Mouse (Mus musculus) neural tube, embryonic 11.5 days (tissue): ENCODE data around the gene 4930558C23Rik. TPM values are rescaled to one million over a fixed set of nuclear protein-coding genes. Genes with fewer than 3 reads are reported as not detected.
"Not testable (repeated sequence)": the region's sequence is repeated elsewhere in the genome, so short reads cannot be mapped to it uniquely, and the experiment has no call there.

Source experiments
- ATAC-seq: fragments of 200-750 bp; cut with Nextera tagmentation; 2 replicates; pipeline ENCODE4 v1.8.0; 2017; ENCODE audit warnings: moderate number of reproducible peaks, mild to moderate bottlenecking, moderate TSS enrichment, moderate library complexity; ENCODE audit not compliant: insufficient read depth, low FRiP score, low TSS enrichment
- DNase-seq: peaks from one replicate; pipeline ENCODE4 v3.0.0-alpha.2; 2015; ENCODE audit warnings: low spot score
- H3K27ac ChIP-seq: fragments of 300-500 bp; sonication (generic); 2 replicates; pipeline ENCODE4 v1.5.1; 2014; ENCODE audit warnings: low read depth, mild to moderate bottlenecking, low read length
- H3K27me3 ChIP-seq: fragments of 300-500 bp; sonication (generic); 2 replicates; pipeline ENCODE4 v1.6.1; 2014; ENCODE audit warnings: mild to moderate bottlenecking, low read length, mixed read lengths; ENCODE audit not compliant: control insufficient read depth, insufficient read depth
- H3K36me3 ChIP-seq: fragments of 300-500 bp; sonication (generic); 2 replicates; pipeline ENCODE4 v1.6.1; 2014; ENCODE audit warnings: mild to moderate bottlenecking, low read length, moderate library complexity, mixed read lengths; ENCODE audit not compliant: control insufficient read depth, insufficient read depth
- H3K4me1 ChIP-seq: fragments of 300-500 bp; sonication (generic); 2 replicates; pipeline ENCODE4 v1.6.1; 2014; ENCODE audit warnings: low read length, mixed read lengths; ENCODE audit not compliant: control insufficient read depth, insufficient read depth
- H3K4me2 ChIP-seq: fragments of 300-500 bp; sonication (generic); 2 replicates; pipeline ENCODE4 v1.6.1; 2014; ENCODE audit warnings: low read depth, mild to moderate bottlenecking, moderate library complexity
- H3K4me3 ChIP-seq: fragments of 300-500 bp; sonication (generic); 2 replicates; pipeline ENCODE4 v1.5.1; 2014; ENCODE audit warnings: low read depth, low read length
- H3K9ac ChIP-seq: fragments of 300-500 bp; sonication (generic); 2 replicates; pipeline ENCODE4 v1.6.1; 2014; ENCODE audit warnings: mild to moderate bottlenecking, low read length
- H3K9me3 ChIP-seq: fragments of 300-500 bp; sonication (generic); 2 replicates; pipeline ENCODE4 v1.6.1; 2016; ENCODE audit warnings: low read length; ENCODE audit not compliant: control insufficient read depth
- WGBS: fragments of 180-500 bp; shearing (Covaris S2); extraction: QIAGEN DNeasy Blood & Tissue Kit; methylation state at CpG from one replicate; pipeline ENCODE4 v1.1.7; 2014; 5-methylcytosine and 5-hydroxymethylcytosine counted together
- polyA plus RNA-seq: library from polyadenylated mRNA; unstranded; fragments of >200 nt; fragmentation: Nextera tagmentation; extraction: Ambion mirVana; gene quantifications from 2 replicates; pipeline ENCODE4 v1.2.1, GENCODE M21; 2014

The 4930558C23Rik gene
- polyA plus RNA-seq, 1 experiment from 2014 or later, result not detected

DNA sequence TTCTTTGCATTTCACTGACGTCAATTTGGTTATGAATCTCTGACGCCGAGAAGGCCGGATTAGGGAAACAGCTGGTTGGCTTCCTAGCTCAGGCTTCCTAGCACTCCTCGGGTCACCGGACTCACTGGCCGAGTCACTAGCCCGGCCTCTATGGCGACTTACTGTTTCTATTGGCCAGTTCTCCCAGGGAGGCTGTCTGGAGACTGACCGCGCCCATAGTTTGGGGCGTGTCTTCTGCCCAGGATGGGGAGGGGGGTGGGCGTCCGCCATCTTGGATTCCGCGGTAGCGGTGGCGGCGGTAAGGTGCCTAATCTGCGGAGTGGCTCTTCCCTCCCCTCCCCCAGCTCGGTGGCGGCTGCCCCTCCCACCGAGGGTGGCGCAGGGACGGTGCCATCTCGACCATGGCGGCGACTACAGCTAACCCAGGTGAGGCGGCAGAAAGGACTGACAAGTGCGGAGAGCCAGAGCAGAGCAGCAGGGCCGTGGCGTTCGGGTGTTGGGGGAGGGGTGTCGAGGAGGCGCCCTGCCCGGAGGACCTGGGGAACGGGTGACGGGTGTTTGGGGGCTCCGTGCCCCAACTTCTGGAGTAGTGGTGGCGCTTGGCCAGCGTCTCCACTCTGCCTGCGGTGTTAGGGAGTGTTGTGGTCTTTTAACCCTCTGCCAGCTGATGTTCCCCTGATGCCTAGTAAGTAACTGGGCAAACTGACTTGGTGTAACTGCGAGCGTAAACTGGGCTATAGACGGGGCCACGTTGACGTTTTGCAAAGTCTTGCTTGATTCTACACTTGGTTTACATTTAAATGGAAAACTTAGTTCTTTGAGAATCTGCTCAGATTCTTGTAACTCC is 31.7 kb upstream of the 4930558C23Rik start, which contains the start of gene Arnt:
Gene Arnt (plus strand): TSS at position 253 of the 847 bp plus-strand sequence.
- Histone ChIP-seq H3K36me3 (0 out of 2 replicates have a peak, but pooled peaks cover 2% of the 10 kb centered on the region), H3K9me3 (no peaks in the 10 kb centered on the region), H3K4me1 (peaks cover 5% of the 10 kb centered on the region), H3K4me2 (peak within 1 kb of the TSS; percentile 71), H3K9ac (peak within 1 kb of the TSS; percentile 84), H3K4me3 (peak within 1 kb of the TSS; percentile 93), H3K27ac (peak within 1 kb of the TSS; percentile 70), H3K27me3 (no peaks in the 10 kb centered on the region)
- ATAC-seq (peak; percentile 99), DNase-seq (peak; percentile 94)
- WGBS, result under 1% methylated on average over 45 of the region's 47 CpGs

DNA sequence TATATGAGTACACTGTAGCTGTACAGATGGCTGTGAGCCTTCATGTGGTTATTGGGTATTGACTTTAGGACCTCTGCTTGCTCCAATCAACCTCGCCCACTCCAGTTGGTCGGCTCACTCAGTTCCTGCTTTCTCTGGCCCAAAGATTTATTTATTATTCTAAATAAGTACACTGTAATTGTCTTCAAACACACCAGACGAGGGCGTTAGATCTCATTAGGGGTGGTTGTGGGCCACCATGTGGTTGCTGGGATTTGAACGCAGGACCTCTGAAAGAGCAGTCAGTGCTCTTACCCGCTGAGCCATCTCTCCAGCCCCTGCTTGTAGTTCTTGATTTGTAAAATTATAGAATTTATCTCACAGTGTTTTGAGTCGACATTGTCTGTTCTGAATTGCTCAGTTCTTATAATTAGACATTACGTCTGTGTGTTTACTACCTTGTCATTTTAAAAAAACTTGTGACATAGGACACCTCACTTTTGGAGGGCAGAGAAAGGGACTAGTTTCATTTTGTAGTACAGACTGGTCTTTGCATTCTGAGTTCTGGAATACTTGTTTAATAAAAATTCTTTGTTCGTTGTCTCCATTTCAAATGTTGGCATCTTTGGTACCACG is 30.8 kb upstream of the 4930558C23Rik start:
- peaks cover 5% of the 10 kb centered on the region for H3K4me1 ChIP-seq
- peak overlapping the region; percentile 34; the same call in 1 of the 2 replicates for H3K4me2 ChIP-seq
- no peak overlapping the region for H3K27ac ChIP-seq
- ATAC-seq (no peak), DNase-seq (no peak)
- H3K27me3 ChIP-seq, result no peaks in the 10 kb centered on the region
- no peaks in the 10 kb centered on the region for H3K9me3 ChIP-seq
- WGBS, result 77% methylated on average over 10 of the region's 10 CpGs
- 0 out of 2 replicates have a peak, but pooled peaks cover 2% of the 10 kb centered on the region for H3K36me3 ChIP-seq
- H3K9ac ChIP-seq, result no peak overlapping the region
- H3K4me3 ChIP-seq, result no peak overlapping the region

- 71% methylated on average over 3 of the region's 11 CpGs for WGBS
- H3K4me1 ChIP-seq, H3K9ac ChIP-seq, H3K27ac ChIP-seq, H3K9me3 ChIP-seq, DNase-seq, H3K36me3 ChIP-seq, ATAC-seq, H3K4me3 ChIP-seq, H3K27me3 ChIP-seq, H3K4me2 ChIP-seq: not testable (repeated sequence)
These were observed 25.8 kb upstream of the 4930558C23Rik start for GRCm38 (mm10) chr3:95428423-95428822.

- Histone ChIP-seq H3K4me3 (peak overlapping the region; percentile 23), H3K4me2 (peak overlapping the region; percentile 39)
- 19% methylated on average over 12 of the region's 21 CpGs for WGBS
- not testable (repeated sequence) for DNase-seq, H3K4me1 ChIP-seq, H3K27me3 ChIP-seq, H3K9ac ChIP-seq, H3K27ac ChIP-seq, H3K36me3 ChIP-seq, ATAC-seq, H3K9me3 ChIP-seq
These were observed 25.2 kb upstream of the 4930558C23Rik start for GRCm38 (mm10) chr3:95427891-95428238.

- 49% methylated on average over 8 of the region's 33 CpGs for WGBS
- H3K36me3 ChIP-seq, H3K27ac ChIP-seq, H3K27me3 ChIP-seq, H3K9ac ChIP-seq, DNase-seq, H3K4me1 ChIP-seq, H3K9me3 ChIP-seq: not testable (repeated sequence)
- Histone ChIP-seq H3K4me3 (peak overlapping the region; percentile 23), H3K4me2 (peak overlapping the region; percentile 39)
- peak; percentile 68 for ATAC-seq
These were observed 24.7 kb upstream of the 4930558C23Rik start for GRCm38 (mm10) chr3:95427117-95427890.

- H3K4me3 ChIP-seq, H3K36me3 ChIP-seq, H3K27ac ChIP-seq, ATAC-seq, H3K9me3 ChIP-seq, H3K4me1 ChIP-seq, DNase-seq, H3K4me2 ChIP-seq, H3K27me3 ChIP-seq, H3K9ac ChIP-seq: not testable (repeated sequence)
- WGBS, result 87% methylated on average over 5 of the region's 5 CpGs
These were observed 23.8 kb upstream of the 4930558C23Rik start for GRCm38 (mm10) chr3:95426476-95426875.

DNA sequence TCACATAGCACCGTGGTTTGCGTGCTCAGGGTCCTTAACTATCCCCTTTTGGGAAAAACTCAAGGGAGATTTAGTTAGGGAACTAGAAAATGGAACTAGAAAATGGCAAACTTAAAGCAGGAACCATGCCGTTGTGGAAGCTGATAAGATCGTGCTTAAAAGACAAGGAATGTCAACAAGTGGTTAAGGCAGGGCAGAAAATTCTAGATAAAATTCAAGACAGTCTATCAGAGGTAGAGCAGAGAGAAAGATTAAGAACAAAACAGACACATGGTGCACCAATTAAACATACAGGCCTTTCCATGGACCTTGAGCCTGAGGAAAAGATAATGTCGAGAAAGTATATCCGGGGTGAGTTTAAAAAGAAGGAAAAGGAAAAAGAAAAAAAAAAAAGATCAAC is 15.2 kb upstream of the 4930558C23Rik start:
- ATAC-seq, result no peak
- no peak for DNase-seq
- 96% methylated on average over 6 of the region's 6 CpGs for WGBS

GRCm38 (mm10) chr3:95412268-95412667 is 9.6 kb upstream of the 4930558C23Rik start:
- no peak overlapping the region for H3K4me3 ChIP-seq
- H3K9me3 ChIP-seq, result no peaks in the 10 kb centered on the region
- 93% methylated on average over 1 of the region's 1 CpGs for WGBS
- H3K27me3 ChIP-seq, result no peaks in the 10 kb centered on the region
- H3K36me3 ChIP-seq, result no peaks in the 10 kb centered on the region
- H3K27ac ChIP-seq, result no peak overlapping the region
- H3K9ac ChIP-seq, result no peak overlapping the region
- DNase-seq (no peak), ATAC-seq (no peak)
- no peaks in the 10 kb centered on the region for H3K4me1 ChIP-seq
- no peak overlapping the region for H3K4me2 ChIP-seq

More for the DNA sequence above, 15.2 kb upstream of the 4930558C23Rik start:
- Histone ChIP-seq H3K4me2 (no peak overlapping the region), H3K27me3 (no peaks in the 10 kb centered on the region), H3K4me1 (no peaks in the 10 kb centered on the region), H3K9ac (no peak overlapping the region), H3K4me3 (no peak overlapping the region), H3K36me3 (no peaks in the 10 kb centered on the region), H3K9me3 (peaks cover 4% of the 10 kb centered on the region; the same call in 1 of the 2 replicates), H3K27ac (no peak overlapping the region)
